Mouse (Mus musculus): ENCODE data around the gene Aim2. TPM values are rescaled to one million over a fixed set of nuclear protein-coding genes. Genes with fewer than 3 reads are reported as not detected.

The Aim2 gene
- polyA plus RNA-seq, 1 experiment from 2014 or later = 3.1 TPM

- no peak for ATAC-seq (replicated peaks; ENCODE audit: insufficient number of reproducible peaks, low FRiP score, low TSS enrichment)
- 25% methylated on average over 3 of the region's 3 CpGs for WGBS (ENCODE audit: insufficient replicate concordance)
- no peaks in the 10 kb centered on the region for H3K27me3 ChIP-seq (ENCODE audit: control insufficient read depth, insufficient read depth, low read length)
- no peak overlapping the region for H3K4me3 ChIP-seq (ENCODE audit: low read depth, low read length)
- H3K4me1 ChIP-seq (ENCODE audit: control insufficient read depth, insufficient read depth, low read length) = no peaks in the 10 kb centered on the region
- H3K4me2 ChIP-seq = peak overlapping the region; percentile 35
- no peaks in the 10 kb centered on the region for H3K9me3 ChIP-seq (replicated peaks; ENCODE audit: control insufficient read depth, low read length)
- H3K36me3 ChIP-seq (ENCODE audit: control insufficient read depth, insufficient read depth, low read length) = no peaks in the 10 kb centered on the region
- H3K9ac ChIP-seq (ENCODE audit: low read depth, low read length) = no peak overlapping the region; the same call in 1 of the 2 replicates
- H3K27ac ChIP-seq (ENCODE audit: low read depth, low read length) = no peak overlapping the region
Observed at GRCm38 (mm10) chr1:173389431-173389830, 38.8 kb downstream of the Aim2 start.

- Histone ChIP-seq H3K4me3 (ENCODE audit: low read depth, low read length) (no peak overlapping the region), H3K9ac (ENCODE audit: low read depth, low read length) (no peak overlapping the region; the same call in 1 of the 2 replicates), H3K36me3 (ENCODE audit: control insufficient read depth, insufficient read depth, low read length) (no peaks in the 10 kb centered on the region), H3K9me3 (replicated peaks; ENCODE audit: control insufficient read depth, low read length) (no peaks in the 10 kb centered on the region), H3K4me1 (ENCODE audit: control insufficient read depth, insufficient read depth, low read length) (no peaks in the 10 kb centered on the region), H3K27ac (ENCODE audit: low read depth, low read length) (no peak overlapping the region), H3K27me3 (ENCODE audit: control insufficient read depth, insufficient read depth, low read length) (no peaks in the 10 kb centered on the region), H3K4me2 (peak overlapping the region; percentile 35)
- 7% methylated on average over 13 of the region's 13 CpGs for WGBS (ENCODE audit: insufficient replicate concordance)
- ATAC-seq (replicated peaks; ENCODE audit: insufficient number of reproducible peaks, low FRiP score, low TSS enrichment) = no peak
Observed at GRCm38 (mm10) chr1:173389901-173390401, 39.3 kb downstream of the Aim2 start.

- WGBS (ENCODE audit: insufficient replicate concordance) = 61% methylated on average over 6 of the region's 6 CpGs
- H3K27me3 ChIP-seq (ENCODE audit: control insufficient read depth, insufficient read depth, low read length) = no peaks in the 10 kb centered on the region
- H3K9ac ChIP-seq (ENCODE audit: low read depth, low read length) = no peak overlapping the region
- no peaks in the 10 kb centered on the region for H3K9me3 ChIP-seq (replicated peaks; ENCODE audit: control insufficient read depth, low read length)
- H3K4me2 ChIP-seq = no peak overlapping the region
- H3K27ac ChIP-seq (ENCODE audit: low read depth, low read length) = no peak overlapping the region
- no peaks in the 10 kb centered on the region for H3K36me3 ChIP-seq (ENCODE audit: control insufficient read depth, insufficient read depth, low read length)
- no peak overlapping the region for H3K4me3 ChIP-seq (ENCODE audit: low read depth, low read length)
- H3K4me1 ChIP-seq (ENCODE audit: control insufficient read depth, insufficient read depth, low read length) = no peaks in the 10 kb centered on the region
- no peak for ATAC-seq (replicated peaks; ENCODE audit: insufficient number of reproducible peaks, low FRiP score, low TSS enrichment)
Observed at GRCm38 (mm10) chr1:173391754-173392153, 41.1 kb downstream of the Aim2 start.

GRCm38 (mm10) chr1:173398323-173398970, 47.8 kb downstream of the Aim2 start:
- no peak overlapping the region for H3K4me3 ChIP-seq (ENCODE audit: low read depth, low read length)
- no peaks in the 10 kb centered on the region for H3K9me3 ChIP-seq (replicated peaks; ENCODE audit: control insufficient read depth, low read length)
- H3K27ac ChIP-seq (ENCODE audit: low read depth, low read length) = no peak overlapping the region
- H3K36me3 ChIP-seq (ENCODE audit: control insufficient read depth, insufficient read depth, low read length) = no peaks in the 10 kb centered on the region
- no peak for ATAC-seq (replicated peaks; ENCODE audit: insufficient number of reproducible peaks, low FRiP score, low TSS enrichment)
- no peak overlapping the region for H3K9ac ChIP-seq (ENCODE audit: low read depth, low read length)
- H3K4me2 ChIP-seq = no peak overlapping the region
- 25% methylated on average over 3 of the region's 3 CpGs for WGBS (ENCODE audit: insufficient replicate concordance)
- no peaks in the 10 kb centered on the region for H3K4me1 ChIP-seq (ENCODE audit: control insufficient read depth, insufficient read depth, low read length)
- no peaks in the 10 kb centered on the region for H3K27me3 ChIP-seq (ENCODE audit: control insufficient read depth, insufficient read depth, low read length)

GRCm38 (mm10) chr1:173404696-173405309, 54.1 kb downstream of the Aim2 start:
- Histone ChIP-seq H3K27ac (ENCODE audit: low read depth, low read length) (no peak overlapping the region), H3K4me2 (no peak overlapping the region), H3K9me3 (replicated peaks; ENCODE audit: control insufficient read depth, low read length) (no peaks in the 10 kb centered on the region), H3K36me3 (ENCODE audit: control insufficient read depth, insufficient read depth, low read length) (no peaks in the 10 kb centered on the region), H3K9ac (ENCODE audit: low read depth, low read length) (no peak overlapping the region), H3K27me3 (ENCODE audit: control insufficient read depth, insufficient read depth, low read length) (no peaks in the 10 kb centered on the region), H3K4me1 (ENCODE audit: control insufficient read depth, insufficient read depth, low read length) (no peaks in the 10 kb centered on the region), H3K4me3 (ENCODE audit: low read depth, low read length) (no peak overlapping the region)
- ATAC-seq (replicated peaks; ENCODE audit: insufficient number of reproducible peaks, low FRiP score, low TSS enrichment) = no peak
- WGBS (ENCODE audit: insufficient replicate concordance) = 67% methylated on average over 5 of the region's 5 CpGs

- Histone ChIP-seq H3K27ac (ENCODE audit: low read depth, low read length) (no peak overlapping the region), H3K27me3 (ENCODE audit: control insufficient read depth, insufficient read depth, low read length) (no peaks in the 10 kb centered on the region), H3K4me3 (ENCODE audit: low read depth, low read length) (no peak overlapping the region), H3K36me3 (ENCODE audit: control insufficient read depth, insufficient read depth, low read length) (no peaks in the 10 kb centered on the region), H3K4me1 (ENCODE audit: control insufficient read depth, insufficient read depth, low read length) (no peaks in the 10 kb centered on the region), H3K9ac (ENCODE audit: low read depth, low read length) (no peak overlapping the region), H3K4me2 (no peak overlapping the region), H3K9me3 (replicated peaks; ENCODE audit: control insufficient read depth, low read length) (no peaks in the 10 kb centered on the region)
- no peak for ATAC-seq (replicated peaks; ENCODE audit: insufficient number of reproducible peaks, low FRiP score, low TSS enrichment)
Observed at GRCm38 (mm10) chr1:173409066-173409465, 58.4 kb downstream of the Aim2 start.

GRCm38 (mm10) chr1:173411863-173412262, 61.2 kb downstream of the Aim2 start:
- H3K27me3 ChIP-seq (ENCODE audit: control insufficient read depth, insufficient read depth, low read length) = no peaks in the 10 kb centered on the region
- H3K27ac ChIP-seq (ENCODE audit: low read depth, low read length) = no peak overlapping the region
- no peaks in the 10 kb centered on the region for H3K36me3 ChIP-seq (ENCODE audit: control insufficient read depth, insufficient read depth, low read length)
- no peaks in the 10 kb centered on the region for H3K9me3 ChIP-seq (replicated peaks; ENCODE audit: control insufficient read depth, low read length)
- H3K4me3 ChIP-seq (ENCODE audit: low read depth, low read length) = no peak overlapping the region
- no peak overlapping the region for H3K9ac ChIP-seq (ENCODE audit: low read depth, low read length)
- no peaks in the 10 kb centered on the region for H3K4me1 ChIP-seq (ENCODE audit: control insufficient read depth, insufficient read depth, low read length)
- WGBS (ENCODE audit: insufficient replicate concordance) = 78% methylated on average over 4 of the region's 4 CpGs
- no peak for ATAC-seq (replicated peaks; ENCODE audit: insufficient number of reproducible peaks, low FRiP score, low TSS enrichment)
- no peak overlapping the region for H3K4me2 ChIP-seq

GRCm38 (mm10) chr1:173414631-173415030, 64.0 kb downstream of the Aim2 start:
- Histone ChIP-seq H3K4me1 (ENCODE audit: control insufficient read depth, insufficient read depth, low read length) (no peaks in the 10 kb centered on the region), H3K27ac (ENCODE audit: low read depth, low read length) (no peak overlapping the region), H3K27me3 (ENCODE audit: control insufficient read depth, insufficient read depth, low read length) (no peaks in the 10 kb centered on the region), H3K9me3 (replicated peaks; ENCODE audit: control insufficient read depth, low read length) (no peaks in the 10 kb centered on the region), H3K9ac (ENCODE audit: low read depth, low read length) (no peak overlapping the region), H3K4me3 (ENCODE audit: low read depth, low read length) (no peak overlapping the region), H3K36me3 (ENCODE audit: control insufficient read depth, insufficient read depth, low read length) (no peaks in the 10 kb centered on the region), H3K4me2 (no peak overlapping the region)
- ATAC-seq (replicated peaks; ENCODE audit: insufficient number of reproducible peaks, low FRiP score, low TSS enrichment) = no peak
- WGBS (ENCODE audit: insufficient replicate concordance) = 77% methylated on average over 3 of the region's 3 CpGs

- Histone ChIP-seq H3K36me3 (ENCODE audit: control insufficient read depth, insufficient read depth, low read length) (no peaks in the 10 kb centered on the region), H3K4me2 (no peak overlapping the region), H3K9ac (ENCODE audit: low read depth, low read length) (no peak overlapping the region), H3K4me1 (ENCODE audit: control insufficient read depth, insufficient read depth, low read length) (no peaks in the 10 kb centered on the region), H3K27ac (ENCODE audit: low read depth, low read length) (no peak overlapping the region), H3K27me3 (ENCODE audit: control insufficient read depth, insufficient read depth, low read length) (no peaks in the 10 kb centered on the region), H3K4me3 (ENCODE audit: low read depth, low read length) (no peak overlapping the region), H3K9me3 (replicated peaks; ENCODE audit: control insufficient read depth, low read length) (no peaks in the 10 kb centered on the region)
- WGBS (ENCODE audit: insufficient replicate concordance) = 82% methylated on average over 3 of the region's 3 CpGs
- no peak for ATAC-seq (replicated peaks; ENCODE audit: insufficient number of reproducible peaks, low FRiP score, low TSS enrichment)
Observed at GRCm38 (mm10) chr1:173418516-173418915, 67.8 kb downstream of the Aim2 start.

Data from heart, embryonic 11.5 days (tissue).